Mouse (Mus musculus) embryo, embryonic 10.5 days (tissue): Measurements from ENCODE around the gene Mrpl18.
"Not testable (repeated sequence)": the region's sequence is repeated elsewhere in the genome, so short reads cannot be mapped to it uniquely, and the experiment has no call there.

Experiments
- DNase-seq: peaks from one replicate; pipeline ENCODE4 v3.0.0-alpha.2; 2015; ENCODE audit warnings: low spot score

The Mrpl18 gene

GRCm38 (mm10) chr17:12909361-12910280 is 6.5 kb downstream of the Mrpl18 start, which contains the start of gene Pnldc1:
Gene Pnldc1 (minus strand): TSS chr17:12910230.
- DNase-seq, result no peak

- DNase-seq, result no peak
These were observed 9.7 kb downstream of the Mrpl18 start for GRCm38 (mm10) chr17:12906436-12906835.

DNA sequence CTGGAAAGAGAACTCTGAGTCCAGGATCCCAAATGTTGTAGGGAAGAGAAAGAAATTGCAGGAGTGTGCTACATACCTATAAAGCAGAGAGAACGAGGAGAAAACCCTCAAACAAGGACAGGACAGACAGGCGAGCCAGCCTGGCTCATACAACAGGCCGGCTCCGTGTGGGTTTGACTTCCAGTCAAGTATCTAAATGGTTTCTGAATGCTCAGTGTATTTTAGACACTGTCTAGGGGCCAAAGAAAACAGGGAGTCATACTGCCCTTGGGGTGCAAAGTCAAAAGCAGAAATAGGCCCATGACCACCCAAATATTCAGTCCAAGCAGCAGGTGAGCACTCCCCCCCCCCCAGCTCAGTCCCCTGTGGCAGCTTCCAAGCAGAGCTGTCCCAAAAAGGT is 10.3 kb downstream of the Mrpl18 start:
- DNase-seq, result no peak

GRCm38 (mm10) chr17:12904349-12904748 is 11.8 kb downstream of the Mrpl18 start:
- DNase-seq, result no peak

- DNase-seq, result peak; percentile 36
These were observed 12.5 kb downstream of the Mrpl18 start for GRCm38 (mm10) chr17:12903372-12904333.

- no peak for DNase-seq
These were observed 13.9 kb downstream of the Mrpl18 start for GRCm38 (mm10) chr17:12902291-12902690.

DNA sequence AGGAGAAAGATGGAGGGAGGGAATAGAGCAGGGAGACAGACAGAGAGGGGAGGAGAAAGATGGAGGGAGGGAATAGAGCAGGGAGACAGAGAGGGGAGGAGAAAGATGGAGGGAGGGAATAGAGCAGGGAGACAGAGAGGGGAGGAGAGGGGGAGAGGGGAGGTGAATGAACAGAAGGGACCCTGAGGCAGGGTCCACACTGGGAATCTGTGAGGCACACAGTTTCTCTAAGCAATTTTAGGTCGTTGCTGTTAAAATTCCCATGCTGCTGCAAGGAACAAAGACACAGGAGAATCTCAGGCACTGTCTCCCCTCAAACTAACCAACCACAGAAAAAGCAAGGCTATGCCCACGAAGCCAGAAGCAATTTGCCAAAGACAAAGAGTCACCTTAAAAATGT is 17.5 kb downstream of the Mrpl18 start:
- not testable (repeated sequence) for DNase-seq

GRCm38 (mm10) chr17:12897674-12898073 is 18.5 kb downstream of the Mrpl18 start:
- DNase-seq, result no peak

GRCm38 (mm10) chr17:12892033-12892432 is 24.1 kb downstream of the Mrpl18 start:
- DNase-seq, result no peak

GRCm38 (mm10) chr17:12891054-12891453 is 25.1 kb downstream of the Mrpl18 start:
- no peak for DNase-seq

DNA sequence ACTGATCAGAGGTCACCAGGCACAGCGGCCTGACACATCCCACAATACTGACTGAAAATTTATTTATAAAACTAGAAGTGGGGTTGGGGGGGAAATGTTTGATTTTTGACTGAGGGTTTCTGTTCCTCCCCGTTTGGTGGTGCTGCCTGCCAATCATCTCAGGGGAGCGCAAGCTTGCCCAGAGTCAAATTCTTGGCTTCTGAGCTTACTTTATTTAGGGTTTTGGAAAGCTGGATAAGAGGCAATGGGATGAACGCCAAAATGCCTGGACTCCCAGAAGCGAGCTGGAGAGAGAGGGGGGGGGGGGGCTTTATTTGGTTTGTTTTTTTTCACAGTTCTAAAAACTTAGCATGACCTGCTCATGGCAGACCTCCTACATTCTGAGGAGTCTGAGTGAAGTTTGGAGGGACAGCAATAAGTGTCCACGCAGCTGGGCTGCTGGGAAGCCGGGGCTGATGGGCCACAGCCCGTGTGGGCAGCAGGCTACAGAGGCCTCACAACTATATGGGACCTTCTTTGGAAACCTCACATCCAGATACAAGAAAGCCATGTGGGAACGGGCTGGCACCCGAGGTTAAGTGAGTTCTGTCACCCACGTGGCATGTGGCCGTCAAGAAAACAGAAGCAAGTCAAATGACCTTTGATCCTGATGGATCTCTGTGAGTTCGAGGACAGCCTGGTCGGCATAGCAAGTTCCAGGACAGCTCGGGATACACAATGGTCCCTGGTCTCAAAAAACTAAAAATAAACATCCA is 28.9 kb downstream of the Mrpl18 start:
- no peak for DNase-seq

DNA sequence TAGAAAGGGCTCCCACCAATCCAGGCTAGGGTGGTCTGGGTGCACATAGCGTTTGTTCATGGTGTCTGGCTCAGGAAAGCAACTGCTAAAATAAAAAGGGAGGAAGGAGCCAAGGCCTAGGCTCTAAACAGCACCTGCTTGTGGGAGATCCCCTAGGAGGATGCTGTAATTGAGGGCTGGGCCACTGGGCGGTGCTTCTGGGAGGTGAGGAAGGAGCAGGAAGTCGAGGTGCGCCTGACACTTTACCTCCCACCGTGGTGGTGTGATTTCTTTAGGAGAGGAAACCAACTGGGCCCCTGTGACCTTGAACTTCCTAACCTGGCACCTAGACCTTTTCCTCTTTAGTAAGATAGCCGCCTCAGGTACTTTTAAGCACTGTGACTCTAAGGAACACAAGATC is 29.5 kb downstream of the Mrpl18 start:
- DNase-seq, result no peak

GRCm38 (mm10) chr17:12881216-12881615 is 34.9 kb downstream of the Mrpl18 start:
- no peak for DNase-seq

GRCm38 (mm10) chr17:12880178-12880577 is 36.0 kb downstream of the Mrpl18 start:
- DNase-seq, result peak; percentile 95

- DNase-seq, result no peak
These were observed 40.4 kb downstream of the Mrpl18 start, which contains the start of gene Mrgprh for GRCm38 (mm10) chr17:12875734-12876133. Gene Mrgprh (plus strand): TSS chr17:12876034.

DNA sequence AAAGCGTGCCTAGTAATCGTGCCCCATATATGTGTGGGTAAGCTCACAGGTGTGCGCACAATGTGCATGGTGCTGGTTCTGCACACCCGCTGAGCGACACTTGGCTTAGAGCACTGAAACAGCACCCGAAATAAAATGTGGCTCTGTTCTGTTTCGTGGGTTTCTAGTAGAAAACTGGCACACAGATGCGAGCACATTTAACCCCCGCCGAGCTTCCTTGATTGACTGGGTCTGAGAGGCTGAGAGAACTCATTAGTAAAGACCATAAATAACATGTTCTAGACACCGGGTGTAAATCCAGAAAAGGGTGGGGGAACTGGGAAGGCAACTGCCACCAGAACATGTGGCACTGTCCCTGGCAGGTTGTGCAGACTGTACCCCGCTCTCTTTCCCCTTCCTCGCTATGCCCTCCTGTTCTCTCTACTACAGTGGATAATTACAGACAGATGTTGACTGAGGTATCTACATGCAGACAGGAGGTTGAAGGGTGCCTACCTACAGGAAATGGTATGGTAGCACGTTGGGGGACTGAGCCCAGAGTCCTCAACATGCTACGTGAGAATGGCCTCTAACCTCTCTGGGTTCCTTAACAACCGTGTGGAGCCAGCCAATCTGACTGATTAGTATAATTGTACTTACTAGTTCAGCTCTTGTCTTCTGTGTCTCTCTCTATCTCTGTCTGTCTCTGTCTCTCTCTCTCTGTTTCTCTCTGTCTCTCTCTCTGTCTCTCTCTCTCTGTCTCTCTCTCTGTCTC is 43.7 kb downstream of the Mrpl18 start:
- DNase-seq, result no peak

- peak; percentile 15 for DNase-seq
These were observed 47.5 kb downstream of the Mrpl18 start for GRCm38 (mm10) chr17:12868640-12869039.

DNA sequence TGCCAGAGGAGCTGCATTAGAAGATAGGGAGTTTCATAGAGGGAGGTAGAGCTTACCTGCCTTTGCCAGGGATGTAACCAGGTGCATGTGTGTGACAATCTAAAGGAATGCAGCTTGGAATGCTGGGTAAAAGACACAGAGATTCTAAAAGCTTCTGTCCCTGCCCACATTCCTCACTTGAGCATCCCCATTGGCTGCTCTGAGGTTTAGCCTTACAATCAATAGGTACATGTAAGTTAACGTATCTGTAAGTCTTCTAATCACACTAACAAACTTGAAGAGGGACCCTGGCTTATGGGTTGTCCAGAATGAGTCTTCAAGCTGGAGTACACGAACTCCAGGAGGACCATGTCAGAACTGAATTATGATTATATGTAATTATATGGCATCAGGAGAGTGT is 48.1 kb downstream of the Mrpl18 start, which contains the start of gene Mas1:
Mas1 (minus strand) TSS at position 101 of the 400 bp plus-strand sequence.
- DNase-seq, result no peak

DNA sequence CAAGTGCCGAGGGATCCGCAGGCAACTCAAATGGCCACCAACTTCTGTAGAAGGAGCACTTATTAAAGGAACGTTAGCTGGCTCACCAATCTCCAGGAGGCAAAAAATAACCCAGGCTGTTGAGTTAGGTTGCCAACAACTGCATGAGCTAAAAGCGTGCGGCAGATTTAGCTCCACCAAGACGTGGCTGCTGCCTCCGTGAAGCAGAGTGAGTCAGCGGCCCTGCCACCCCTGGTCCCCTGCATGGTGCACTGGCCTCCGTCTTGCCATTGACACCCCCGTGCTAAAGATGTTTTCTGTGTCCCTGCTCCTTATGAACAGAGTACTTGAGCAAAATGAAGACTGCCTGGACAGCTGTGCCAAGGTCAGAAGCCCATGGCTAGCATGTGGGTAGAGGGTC is 49.3 kb downstream of the Mrpl18 start:
- no peak for DNase-seq

DNA sequence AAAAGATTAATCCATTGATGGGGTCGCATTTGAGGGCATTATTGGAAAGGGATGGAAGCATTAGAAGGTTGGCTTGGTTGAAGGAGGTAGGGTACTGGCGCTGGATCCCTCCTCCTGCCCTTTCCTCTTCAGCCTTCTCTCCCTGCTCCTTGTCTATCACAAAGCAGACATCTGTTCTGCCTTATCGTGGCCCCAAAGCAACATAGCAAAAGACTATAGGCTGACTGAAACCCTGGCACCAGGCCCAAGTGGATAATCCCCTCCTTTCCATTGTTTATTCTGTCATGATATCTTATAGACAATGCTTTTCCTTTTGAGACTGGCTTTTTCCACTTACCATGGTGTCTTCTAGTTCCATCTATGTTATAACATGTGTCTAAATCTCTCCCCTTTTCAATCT is 50.7 kb downstream of the Mrpl18 start:
- DNase-seq, result no peak

- DNase-seq, result no peak
These were observed 52.0 kb downstream of the Mrpl18 start for GRCm38 (mm10) chr17:12864111-12864510.
